Mouse (Mus musculus) gonadal fat pad, adult 2 months (tissue): ENCODE measurements around the gene Ppp1r1b. TPM values are rescaled to one million over a fixed set of nuclear protein-coding genes. Genes with fewer than 3 reads are reported as not detected.
"Not testable (repeated sequence)": the region's sequence is repeated elsewhere in the genome, so short reads cannot be mapped to it uniquely, and the experiment has no call there.

Experiments
- DNase-seq: peaks from one replicate; pipeline ENCODE4 v3.0.0-alpha.2; 2012; ENCODE audit warnings: low read depth
- polyA plus RNA-seq: library from polyadenylated mRNA; depleted of rRNA; stranded (reverse); fragments of >200 nt; gene quantifications from 2 replicates; pipeline ENCODE4 v1.2.3, GENCODE M21; 2012

Gene Ppp1r1b
- polyA plus RNA-seq, 1 experiment = 10.1 TPM

- DNase-seq = no peak
Measured at GRCm38 (mm10) chr11:98373244-98373643, 25.0 kb downstream of the Ppp1r1b start.

- no peak for DNase-seq
Measured at GRCm38 (mm10) chr11:98374266-98374665, 26.1 kb downstream of the Ppp1r1b start.

- no peak for DNase-seq
Measured at GRCm38 (mm10) chr11:98376756-98377155, 28.6 kb downstream of the Ppp1r1b start.

DNA sequence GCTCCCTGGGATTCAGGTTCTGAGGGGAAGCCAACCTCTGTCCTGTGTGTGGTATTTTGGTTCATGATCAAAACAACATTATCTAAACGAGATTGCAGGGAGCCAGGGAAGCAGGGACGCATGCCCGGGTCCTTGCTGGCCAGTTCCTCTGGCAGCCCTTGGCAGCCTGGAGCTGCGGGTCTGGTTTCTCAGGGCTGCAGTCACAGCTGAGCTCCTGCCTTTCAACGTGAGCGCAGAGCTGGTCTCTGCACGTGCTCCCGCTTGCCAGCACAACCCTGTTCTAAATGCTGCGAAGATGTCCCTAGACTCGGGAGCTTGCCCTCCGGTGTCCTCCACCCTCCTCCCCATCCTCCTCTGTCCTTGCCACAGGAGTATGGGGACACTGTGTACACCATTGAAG is 29.6 kb downstream of the Ppp1r1b start:
- DNase-seq = no peak

- DNase-seq = no peak
Measured at GRCm38 (mm10) chr11:98379379-98379778, 31.2 kb downstream of the Ppp1r1b start.

DNA sequence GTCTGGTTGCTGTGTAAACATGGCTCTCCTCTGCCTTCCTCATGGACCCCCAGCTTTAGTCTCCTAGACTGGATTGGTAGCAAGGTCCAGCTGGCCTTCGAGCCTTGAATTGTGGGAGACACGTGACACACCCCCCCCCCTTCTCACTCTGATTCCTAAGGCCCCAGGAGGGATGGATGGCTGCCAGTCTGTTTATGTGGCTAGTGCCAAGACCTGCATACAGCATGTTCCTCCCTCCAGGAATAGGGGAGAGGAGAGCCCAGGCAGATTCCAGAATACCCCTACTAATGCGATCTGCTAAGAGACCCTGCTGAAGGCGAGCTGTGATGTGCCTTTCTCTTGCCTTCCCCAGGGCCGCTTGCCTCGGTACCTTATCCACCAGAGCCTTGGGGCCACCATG is 31.9 kb downstream of the Ppp1r1b start:
- DNase-seq = no peak

- no peak for DNase-seq
Measured at GRCm38 (mm10) chr11:98381651-98382050, 33.4 kb downstream of the Ppp1r1b start.

- DNase-seq = not testable (repeated sequence)
Measured at GRCm38 (mm10) chr11:98382405-98382804, 34.2 kb downstream of the Ppp1r1b start.

DNA sequence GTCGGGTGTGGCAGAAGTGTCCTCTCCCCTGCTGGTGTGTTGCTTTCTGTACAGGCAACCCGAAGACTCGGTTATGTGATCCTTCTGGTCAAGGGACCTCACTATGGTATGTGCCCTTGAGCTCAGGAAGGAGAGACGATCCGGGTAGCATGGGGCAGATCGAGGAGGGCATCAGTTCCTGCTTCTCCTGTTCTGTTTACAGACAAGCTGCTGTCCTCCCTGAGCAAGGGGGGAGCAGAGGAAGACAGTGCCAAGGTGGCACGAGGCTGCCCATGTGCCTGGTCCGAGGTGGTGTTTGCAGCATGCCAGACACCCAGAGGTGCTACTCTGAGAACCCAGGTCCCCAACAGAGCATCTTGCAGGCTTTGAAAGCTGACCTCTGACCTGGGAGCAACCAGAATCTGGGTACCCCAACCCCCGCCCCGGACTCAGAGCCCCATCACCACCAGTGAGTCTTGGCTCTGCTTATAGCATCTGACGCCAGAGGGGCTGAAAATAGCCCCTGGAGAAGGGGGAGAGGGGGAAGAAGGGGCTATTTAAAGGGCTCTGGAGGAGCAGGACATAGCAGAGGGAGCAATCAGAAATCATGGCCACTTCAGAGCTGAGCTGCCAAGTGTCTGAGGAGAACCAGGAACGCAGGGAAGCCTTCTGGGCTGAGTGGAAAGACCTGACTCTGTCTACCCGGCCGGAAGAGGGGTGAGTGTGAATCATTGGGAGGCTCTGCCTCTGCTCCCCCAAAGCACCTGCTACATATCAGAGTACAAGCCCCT is 35.2 kb downstream of the Ppp1r1b start, which contains the start of gene Tcap:
TSS of gene Tcap (plus strand) at position 551 of the 770 bp plus-strand sequence.
- no peak for DNase-seq

GRCm38 (mm10) chr11:98384216-98384615 is 36.0 kb downstream of the Ppp1r1b start:
- DNase-seq = no peak

DNA sequence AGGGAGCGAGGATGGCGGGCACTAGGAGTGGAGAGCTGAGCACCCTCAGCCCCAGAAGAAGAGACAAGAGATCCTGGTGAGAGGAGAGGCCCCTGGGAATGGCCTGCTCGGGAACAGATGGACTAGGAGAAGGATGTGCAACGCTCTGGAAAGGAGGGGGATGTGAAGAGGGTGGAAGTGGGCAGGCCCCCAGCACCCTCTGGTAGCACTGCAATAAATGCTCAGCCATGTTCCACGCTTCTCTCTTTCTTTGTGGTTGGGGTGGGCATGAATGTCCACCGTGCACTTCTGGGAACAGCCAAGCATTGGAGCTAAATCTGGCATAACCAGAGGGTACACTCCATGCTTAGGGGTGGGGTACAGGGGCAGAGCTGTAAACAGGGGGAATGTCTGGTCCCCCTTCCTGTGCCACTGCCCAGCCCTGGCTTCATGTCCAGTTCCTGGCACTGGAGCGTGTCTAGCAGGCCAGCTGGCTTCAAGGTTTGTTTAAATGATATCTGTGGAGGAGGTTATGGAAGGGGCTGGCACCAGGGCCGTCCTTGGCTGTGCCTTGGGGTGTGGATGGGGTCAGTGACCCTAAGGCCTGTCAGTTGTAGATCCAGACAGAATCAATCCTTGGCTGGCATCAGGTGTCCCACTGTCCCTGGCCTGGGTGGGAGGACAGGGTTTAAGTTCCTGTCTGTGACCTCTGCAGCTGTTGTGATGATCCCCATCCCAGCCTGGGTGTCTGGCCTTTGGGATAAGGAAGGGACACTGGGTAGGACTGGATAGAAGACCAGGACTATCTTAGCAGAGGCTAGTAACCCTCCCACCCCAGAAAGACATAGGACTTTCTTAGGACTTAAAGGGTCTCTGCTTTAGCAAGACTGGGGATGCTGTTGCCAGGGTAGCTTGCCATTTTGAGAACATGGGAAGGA is 36.8 kb downstream of the Ppp1r1b start:
- no peak for DNase-seq

DNA sequence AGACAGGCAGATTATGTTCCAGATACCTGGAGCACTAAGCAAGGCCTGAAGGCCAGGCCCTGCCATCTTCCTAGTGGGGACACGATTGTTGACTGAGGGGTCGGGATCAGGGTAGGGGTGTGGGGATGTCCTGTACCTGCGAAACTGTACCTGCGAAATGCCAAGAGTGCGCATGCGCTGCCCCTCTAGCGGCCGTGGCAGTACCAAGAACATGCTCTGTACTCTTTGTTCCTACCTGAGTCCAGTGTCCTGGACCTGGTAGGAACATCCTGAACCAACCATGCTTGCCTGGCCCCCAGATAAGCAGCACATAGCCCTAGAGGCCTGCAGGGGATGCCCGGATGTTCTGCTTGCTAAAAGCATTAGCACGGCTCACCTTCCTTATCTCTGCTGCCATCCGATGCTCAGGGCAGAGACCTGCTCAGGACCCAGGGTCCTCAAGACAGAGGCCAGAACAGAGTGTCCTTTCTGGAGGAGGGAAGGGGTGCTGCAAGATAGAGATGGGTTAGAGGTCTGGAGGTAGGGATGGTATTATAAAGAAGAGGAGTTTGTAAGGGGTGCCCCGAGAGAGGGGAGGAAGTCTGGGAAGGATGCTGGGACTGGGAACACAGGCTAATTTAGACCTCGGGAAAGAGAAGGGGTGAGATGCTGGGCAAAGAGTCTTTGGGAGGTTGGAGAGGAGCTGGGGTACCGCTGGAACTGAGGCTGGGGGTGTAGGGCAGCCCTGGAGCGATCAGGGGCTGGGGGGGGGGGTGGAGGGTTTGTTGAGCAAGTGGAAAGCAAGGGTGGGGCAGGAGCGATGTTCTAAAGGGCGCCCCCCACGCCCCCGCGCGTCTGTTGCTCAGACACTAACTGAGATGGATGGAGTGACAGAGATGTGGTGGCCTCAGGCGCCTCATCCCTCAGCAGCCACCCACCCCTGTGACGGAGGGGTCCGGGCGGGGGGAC is 37.7 kb downstream of the Ppp1r1b start, which contains the start of gene Pnmt:
TSS of gene Pnmt (plus strand) at position 813 of the 948 bp plus-strand sequence.
- DNase-seq = no peak

GRCm38 (mm10) chr11:98386596-98386995 is 38.4 kb downstream of the Ppp1r1b start:
- no peak for DNase-seq

DNA sequence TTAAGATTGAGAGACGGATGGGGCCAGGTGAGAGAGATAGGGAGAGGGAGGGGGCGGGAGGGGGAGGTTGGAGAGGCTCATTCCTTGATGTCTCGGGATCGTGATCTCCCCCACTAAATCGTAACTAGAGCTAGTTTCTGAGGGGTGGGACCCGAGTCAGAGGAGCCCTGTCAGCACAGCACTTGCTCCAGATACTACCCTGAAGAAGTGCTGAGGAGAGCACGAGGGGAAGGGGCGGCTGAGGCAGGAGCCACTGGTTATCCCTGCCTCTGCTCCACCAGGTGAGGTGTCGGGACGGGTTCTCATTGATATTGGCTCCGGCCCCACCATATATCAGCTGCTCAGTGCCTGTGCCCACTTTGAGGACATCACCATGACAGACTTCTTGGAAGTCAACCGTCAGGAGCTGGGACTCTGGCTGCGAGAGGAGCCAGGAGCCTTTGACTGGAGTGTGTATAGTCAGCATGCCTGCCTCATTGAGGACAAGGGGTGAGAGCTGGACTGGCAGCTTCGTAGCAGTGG is 38.9 kb downstream of the Ppp1r1b start:
- no peak for DNase-seq

- DNase-seq = no peak
Measured at GRCm38 (mm10) chr11:98388282-98388681, 40.1 kb downstream of the Ppp1r1b start.

DNA sequence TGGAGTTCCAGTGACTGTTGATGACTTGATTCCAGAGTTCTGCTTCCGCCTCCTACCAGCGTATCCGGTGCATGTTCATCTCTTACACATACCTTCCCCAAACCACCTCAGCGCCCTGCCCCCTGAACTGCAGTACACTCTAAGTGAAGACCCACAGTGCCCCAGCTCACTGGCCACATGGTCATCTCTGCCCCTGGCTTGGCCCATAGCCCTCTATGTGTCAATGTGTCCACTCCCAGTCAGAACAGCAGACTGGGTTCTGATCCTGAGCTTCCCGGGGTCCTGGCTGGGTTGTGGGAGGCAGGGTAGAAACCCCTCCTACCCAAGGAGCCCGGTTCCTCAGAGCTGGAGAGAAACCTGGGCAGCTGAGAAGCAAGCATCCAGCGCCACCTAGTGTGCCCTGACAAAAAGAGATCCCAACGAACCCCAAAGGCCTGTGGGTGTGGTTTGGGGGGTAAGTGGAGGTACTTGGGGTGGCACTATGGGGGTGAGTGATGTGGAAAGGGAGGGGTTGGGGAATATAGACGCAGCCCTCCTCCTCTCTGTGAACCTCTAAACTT is 41.1 kb downstream of the Ppp1r1b start:
- DNase-seq = no peak

- no peak for DNase-seq
Measured at GRCm38 (mm10) chr11:98390141-98390540, 41.9 kb downstream of the Ppp1r1b start.

DNA sequence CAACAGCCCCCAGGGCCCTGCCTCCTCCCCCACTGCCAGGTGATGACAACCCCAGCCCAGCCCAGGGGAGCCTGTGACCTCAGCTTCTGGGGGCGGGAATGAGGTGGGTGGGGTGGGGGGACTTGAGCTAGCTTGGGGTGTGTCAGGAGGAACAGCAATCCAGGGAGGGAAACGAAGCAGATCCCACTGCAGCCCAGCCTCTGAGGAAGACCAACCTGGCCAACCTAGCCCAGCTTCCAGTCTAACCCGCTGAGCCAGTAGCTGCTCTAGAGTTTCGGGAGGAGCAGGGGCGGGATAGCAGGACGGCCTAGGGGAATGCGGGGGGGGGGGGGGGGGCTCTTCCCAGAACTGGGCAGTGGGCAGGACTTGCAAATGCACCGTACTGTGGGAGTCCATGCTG is 43.8 kb downstream of the Ppp1r1b start:
- DNase-seq = no peak

DNA sequence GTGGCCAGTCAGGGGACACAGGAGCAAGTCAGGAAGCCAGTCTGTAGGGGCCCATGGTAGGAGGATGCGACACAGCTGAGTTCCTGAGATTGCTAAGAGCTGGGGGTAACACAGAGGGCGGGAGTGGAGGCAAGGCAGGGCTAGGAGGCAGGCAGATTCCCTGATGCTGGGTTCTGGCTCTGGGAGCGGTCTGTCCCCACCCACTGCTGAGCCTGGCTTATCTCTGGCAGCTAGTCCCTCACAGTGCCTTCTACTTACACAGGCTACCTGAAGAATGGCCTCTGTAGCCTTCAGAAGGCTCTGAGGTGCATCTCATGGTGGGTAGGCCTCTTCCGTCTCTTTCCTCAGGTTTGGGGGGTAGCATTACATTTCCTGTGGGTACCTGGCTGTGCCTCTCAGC is 44.4 kb downstream of the Ppp1r1b start:
- no peak for DNase-seq

DNA sequence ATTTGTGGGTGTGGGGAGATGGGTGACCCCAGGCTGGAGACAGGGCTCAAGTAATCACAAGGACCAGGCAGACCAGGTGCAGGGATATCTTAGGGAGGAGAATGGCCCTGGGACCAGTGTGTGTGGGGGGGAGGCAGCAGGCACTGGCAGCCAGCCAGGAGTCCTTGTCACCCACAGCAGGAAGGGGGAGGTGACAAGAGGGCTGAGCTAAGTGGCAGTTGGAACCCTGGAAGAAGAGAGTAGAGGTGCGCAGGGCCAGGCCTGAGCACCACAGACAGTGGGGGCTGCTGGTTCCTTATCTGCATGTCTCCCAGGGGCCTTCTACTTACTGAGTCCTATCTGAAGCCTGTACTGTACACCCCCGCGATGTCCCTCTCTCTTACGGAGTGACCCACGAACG is 45.1 kb downstream of the Ppp1r1b start:
- DNase-seq = no peak

- DNase-seq = no peak
Measured at GRCm38 (mm10) chr11:98394301-98394700, 46.1 kb downstream of the Ppp1r1b start.
